Mouse (Mus musculus): Measurements from ENCODE around the gene Ttc17. TPM values are rescaled to one million over a fixed set of nuclear protein-coding genes. Genes with fewer than 3 reads are reported as not detected.
"Not testable (repeated sequence)": the region's sequence is repeated elsewhere in the genome, so short reads cannot be mapped to it uniquely, and the experiment has no call there.

Ttc17 gene
- polyA plus RNA-seq, 1 experiment from 2014 or later = 15.6 TPM

GRCm38 (mm10) chr2:94402561-94402960, 3.9 kb downstream of the Ttc17 start:
- Histone ChIP-seq H3K27me3 (no peaks in the 10 kb centered on the region), H3K4me3 (replicated peaks) (no peak overlapping the region), H3K4me1 (peaks cover 21% of the 10 kb centered on the region), H3K27ac (no peak overlapping the region), H3K9me3 (replicated peaks) (no peaks in the 10 kb centered on the region), H3K36me3 (no peaks in the 10 kb centered on the region), H3K9ac (no peak overlapping the region), H3K4me2 (no peak overlapping the region)
- no peak for ATAC-seq (replicated peaks; ENCODE audit: low FRiP score)
- 98% methylated on average over 1 of the region's 1 CpGs for WGBS

GRCm38 (mm10) chr2:94402096-94402495, 4.4 kb downstream of the Ttc17 start:
- H3K36me3 ChIP-seq = no peaks in the 10 kb centered on the region
- no peaks in the 10 kb centered on the region for H3K9me3 ChIP-seq (replicated peaks)
- no peak overlapping the region for H3K4me2 ChIP-seq
- H3K27me3 ChIP-seq = no peaks in the 10 kb centered on the region
- no peak overlapping the region for H3K4me3 ChIP-seq (replicated peaks)
- H3K4me1 ChIP-seq = peaks cover 16% of the 10 kb centered on the region
- H3K9ac ChIP-seq = no peak overlapping the region
- ATAC-seq (replicated peaks; ENCODE audit: low FRiP score) = no peak
- no peak overlapping the region for H3K27ac ChIP-seq
- WGBS = 89% methylated on average over 7 of the region's 7 CpGs

- no peak for ATAC-seq (replicated peaks; ENCODE audit: low FRiP score)
- H3K9ac ChIP-seq = no peak overlapping the region
- WGBS = 77% methylated on average over 3 of the region's 3 CpGs
Observed at GRCm38 (mm10) chr2:94401006-94401405, 5.5 kb downstream of the Ttc17 start.

DNA sequence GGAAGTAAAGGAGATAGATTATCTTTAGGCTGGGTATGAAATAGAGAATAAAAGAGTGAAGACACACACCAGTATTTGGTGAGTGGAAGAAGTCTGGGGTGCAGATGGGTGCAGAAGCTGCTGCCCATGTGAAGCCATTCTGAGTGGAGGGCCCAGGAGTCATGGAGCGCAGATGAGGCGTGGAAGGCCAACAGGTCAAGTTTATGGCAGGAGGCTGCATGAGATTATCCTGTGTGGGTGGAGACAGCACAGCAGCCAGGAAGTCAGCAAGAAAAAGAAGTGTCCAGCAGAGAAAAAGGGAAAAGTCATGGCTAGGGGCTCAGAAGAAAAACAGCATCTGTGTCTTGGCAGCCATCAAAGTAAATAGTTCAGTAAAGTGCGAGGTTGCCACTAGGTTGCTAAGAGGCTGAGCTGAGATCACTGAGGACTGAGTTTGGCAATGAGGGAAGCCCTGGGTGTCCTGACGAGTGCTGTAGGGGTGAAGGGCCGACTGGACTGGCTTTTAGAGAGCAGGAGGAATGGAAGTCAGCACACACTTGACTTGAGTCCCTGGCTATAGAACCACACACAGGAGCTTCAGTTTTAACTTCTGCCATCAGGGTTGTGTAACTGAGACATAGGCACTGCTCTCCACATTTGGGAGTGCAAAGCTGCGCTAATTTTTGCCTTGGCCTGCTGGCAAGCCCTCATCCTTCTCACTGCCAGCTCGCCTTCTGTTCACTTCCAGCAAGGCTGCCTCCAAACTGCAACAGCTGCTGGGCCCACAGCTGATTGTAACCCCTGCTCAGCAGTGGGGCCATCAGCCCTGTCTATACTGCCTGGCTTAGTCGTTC, 8.1 kb downstream of the Ttc17 start:
- Histone ChIP-seq H3K9ac (no peak overlapping the region), H3K27me3 (no peaks in the 10 kb centered on the region), H3K4me1 (0 out of 2 replicates have a peak, but pooled peaks cover 6% of the 10 kb centered on the region), H3K4me2 (no peak overlapping the region), H3K27ac (no peak overlapping the region), H3K36me3 (no peaks in the 10 kb centered on the region), H3K4me3 (replicated peaks) (no peak overlapping the region), H3K9me3 (replicated peaks) (no peaks in the 10 kb centered on the region)
- ATAC-seq (replicated peaks; ENCODE audit: low FRiP score) = no peak
- WGBS = 52% methylated on average over 8 of the region's 8 CpGs

More at GRCm38 (mm10) chr2:94401006-94401405, 5.5 kb downstream of the Ttc17 start:
- Histone ChIP-seq H3K27ac (no peak overlapping the region), H3K36me3 (no peaks in the 10 kb centered on the region), H3K9me3 (replicated peaks) (no peaks in the 10 kb centered on the region), H3K27me3 (no peaks in the 10 kb centered on the region), H3K4me1 (peaks cover 16% of the 10 kb centered on the region), H3K4me3 (replicated peaks) (no peak overlapping the region), H3K4me2 (no peak overlapping the region)

GRCm38 (mm10) chr2:94397453-94397852, 9.0 kb downstream of the Ttc17 start:
- no peak overlapping the region for H3K27ac ChIP-seq
- H3K27me3 ChIP-seq = no peaks in the 10 kb centered on the region
- 0 out of 2 replicates have a peak, but pooled peaks cover 6% of the 10 kb centered on the region for H3K36me3 ChIP-seq
- H3K9ac ChIP-seq = no peak overlapping the region
- no peak overlapping the region for H3K4me3 ChIP-seq (replicated peaks)
- 80% methylated on average over 5 of the region's 5 CpGs for WGBS
- H3K4me1 ChIP-seq = 0 out of 2 replicates have a peak, but pooled peaks cover 6% of the 10 kb centered on the region
- no peaks in the 10 kb centered on the region for H3K9me3 ChIP-seq (replicated peaks)
- no peak for ATAC-seq (replicated peaks; ENCODE audit: low FRiP score)
- no peak overlapping the region for H3K4me2 ChIP-seq

- H3K9me3 ChIP-seq (replicated peaks) = no peaks in the 10 kb centered on the region
- H3K4me1 ChIP-seq = 0 out of 2 replicates have a peak, but pooled peaks cover 6% of the 10 kb centered on the region
- no peak overlapping the region for H3K9ac ChIP-seq
- H3K4me2 ChIP-seq = no peak overlapping the region
- no peak overlapping the region for H3K4me3 ChIP-seq (replicated peaks)
- 0 out of 2 replicates have a peak, but pooled peaks cover 6% of the 10 kb centered on the region for H3K36me3 ChIP-seq
- no peaks in the 10 kb centered on the region for H3K27me3 ChIP-seq
- 77% methylated on average over 5 of the region's 5 CpGs for WGBS
- ATAC-seq (replicated peaks; ENCODE audit: low FRiP score) = no peak
- no peak overlapping the region for H3K27ac ChIP-seq
Observed at GRCm38 (mm10) chr2:94396325-94396724, 10.2 kb downstream of the Ttc17 start.

GRCm38 (mm10) chr2:94391127-94391526, 15.4 kb downstream of the Ttc17 start:
- H3K27ac ChIP-seq; H3K36me3 ChIP-seq; H3K4me1 ChIP-seq; H3K9ac ChIP-seq; H3K9me3 ChIP-seq (replicated peaks); ATAC-seq (replicated peaks; ENCODE audit: low FRiP score); H3K4me2 ChIP-seq; H3K4me3 ChIP-seq (replicated peaks); H3K27me3 ChIP-seq: not testable (repeated sequence)
- WGBS = 87% methylated on average over 12 of the region's 12 CpGs

DNA sequence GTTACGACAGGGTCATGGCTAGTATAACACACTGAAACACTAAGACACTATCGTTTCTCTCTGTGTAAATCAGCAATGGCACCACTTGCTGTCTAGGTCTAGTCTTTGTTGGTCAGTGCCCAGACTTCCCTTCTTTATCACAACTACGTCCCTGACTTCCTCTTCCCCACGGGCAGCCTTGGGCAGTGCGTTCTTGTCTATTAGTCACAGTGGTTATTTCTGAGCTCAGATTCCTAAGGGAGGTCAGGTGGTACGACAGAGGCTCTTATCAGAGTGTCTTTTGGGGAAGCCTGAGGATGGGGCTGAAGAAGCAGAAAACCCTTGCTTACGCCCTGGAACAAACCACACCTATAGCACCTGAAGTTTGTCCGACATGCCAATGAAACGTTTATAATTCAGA, 17.5 kb downstream of the Ttc17 start:
- WGBS = 76% methylated on average over 9 of the region's 9 CpGs

DNA sequence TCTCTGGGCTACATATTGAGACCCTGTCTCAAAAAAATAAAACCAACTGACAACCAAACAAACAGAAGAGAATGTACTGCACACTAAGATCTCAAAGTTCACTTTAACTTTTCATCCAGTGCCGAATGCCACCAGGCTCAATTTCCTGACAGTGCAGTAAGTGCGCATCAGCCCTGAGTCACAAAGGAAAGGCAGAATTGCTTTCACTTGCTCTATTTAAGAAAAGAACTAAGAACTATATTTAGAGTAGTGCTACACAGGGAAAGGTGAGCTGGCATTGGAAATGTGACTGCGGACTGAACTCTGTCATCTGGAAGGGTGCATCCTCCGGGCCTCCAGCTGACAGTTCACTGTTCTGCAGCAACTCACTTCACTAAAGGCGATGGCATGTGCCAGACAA, 18.6 kb downstream of the Ttc17 start:
- Histone ChIP-seq H3K4me3 (replicated peaks) (no peak overlapping the region), H3K4me1 (no peaks in the 10 kb centered on the region), H3K9ac (no peak overlapping the region), H3K9me3 (replicated peaks) (no peaks in the 10 kb centered on the region), H3K4me2 (no peak overlapping the region), H3K36me3 (peaks cover 29% of the 10 kb centered on the region), H3K27me3 (no peaks in the 10 kb centered on the region), H3K27ac (no peak overlapping the region)
- WGBS = 88% methylated on average over 5 of the region's 5 CpGs
- ATAC-seq (replicated peaks; ENCODE audit: low FRiP score) = no peak

More for the DNA sequence above, 17.5 kb downstream of the Ttc17 start:
- H3K9me3 ChIP-seq (replicated peaks) = no peaks in the 10 kb centered on the region
- peaks cover 22% of the 10 kb centered on the region; the same call in 1 of the 2 replicates for H3K36me3 ChIP-seq
- ATAC-seq (replicated peaks; ENCODE audit: low FRiP score) = no peak
- H3K27ac ChIP-seq = no peak overlapping the region
- no peak overlapping the region for H3K4me3 ChIP-seq (replicated peaks)
- H3K4me2 ChIP-seq = no peak overlapping the region
- no peaks in the 10 kb centered on the region for H3K27me3 ChIP-seq
- H3K9ac ChIP-seq = no peak overlapping the region
- H3K4me1 ChIP-seq = no peaks in the 10 kb centered on the region

GRCm38 (mm10) chr2:94384483-94384882, 22.0 kb downstream of the Ttc17 start:
- not testable (repeated sequence) for H3K4me1 ChIP-seq; H3K27me3 ChIP-seq; H3K27ac ChIP-seq; H3K4me3 ChIP-seq (replicated peaks); H3K9ac ChIP-seq; ATAC-seq (replicated peaks; ENCODE audit: low FRiP score); H3K9me3 ChIP-seq (replicated peaks); H3K4me2 ChIP-seq
- 96% methylated on average over 10 of the region's 10 CpGs for WGBS
- peaks cover 36% of the 10 kb centered on the region for H3K36me3 ChIP-seq

DNA sequence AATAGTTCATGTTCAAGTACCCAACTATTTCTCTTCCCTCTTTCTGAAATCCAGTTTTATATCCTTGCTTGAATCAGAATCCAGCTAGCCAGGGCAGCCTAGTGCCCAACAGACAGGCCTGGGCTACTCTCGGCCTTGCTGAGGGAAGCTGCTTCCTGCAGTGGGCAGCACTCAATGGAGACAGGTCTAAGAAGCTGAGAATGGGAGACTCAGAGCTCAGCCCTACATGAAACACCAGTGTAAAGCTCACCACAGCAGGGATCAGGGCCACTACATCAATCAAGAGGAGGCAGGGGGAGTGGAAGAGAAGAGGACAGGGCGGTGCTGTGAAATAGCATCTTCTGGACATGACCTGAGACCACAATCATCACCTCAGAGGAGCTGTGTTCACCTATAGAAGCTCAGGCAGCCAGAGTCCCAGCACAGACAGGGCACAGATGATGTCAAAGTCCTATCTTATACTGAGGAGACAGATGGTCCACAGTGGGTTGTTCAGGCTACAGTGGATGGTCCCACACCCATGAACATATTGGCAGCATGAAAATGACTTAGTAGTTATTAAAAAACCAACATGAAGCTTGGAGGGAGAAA, 25.3 kb downstream of the Ttc17 start:
- Histone ChIP-seq H3K9me3 (replicated peaks) (no peaks in the 10 kb centered on the region), H3K4me2 (no peak overlapping the region), H3K27me3 (no peaks in the 10 kb centered on the region), H3K4me3 (replicated peaks) (no peak overlapping the region), H3K4me1 (no peaks in the 10 kb centered on the region), H3K9ac (no peak overlapping the region), H3K27ac (no peak overlapping the region), H3K36me3 (peaks cover 55% of the 10 kb centered on the region)
- ATAC-seq (replicated peaks; ENCODE audit: low FRiP score) = no peak
- WGBS = 87% methylated on average over 2 of the region's 2 CpGs

DNA sequence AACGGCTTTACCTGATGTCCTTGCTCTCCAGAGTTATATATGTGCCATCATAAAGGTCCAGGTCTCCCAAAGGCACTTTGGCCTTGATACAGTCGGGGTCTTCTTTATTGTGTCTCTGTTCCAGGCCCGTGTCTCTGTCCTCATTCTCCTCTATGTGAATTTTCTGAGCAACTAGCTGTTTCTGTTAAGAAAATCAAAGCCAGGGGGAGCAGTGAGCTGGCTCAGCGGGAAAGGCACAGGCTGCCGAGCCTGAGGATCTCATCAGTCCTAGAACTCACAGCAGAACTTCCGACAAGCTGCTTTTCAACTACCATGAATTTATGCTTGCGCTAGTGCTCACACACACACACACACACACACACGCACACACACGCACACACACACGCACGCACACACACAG, 27.8 kb downstream of the Ttc17 start:
- 80% methylated on average over 11 of the region's 11 CpGs for WGBS
- H3K36me3 ChIP-seq = peaks cover 61% of the 10 kb centered on the region
- no peak overlapping the region for H3K27ac ChIP-seq
- ATAC-seq (replicated peaks; ENCODE audit: low FRiP score) = no peak
- no peak overlapping the region for H3K4me3 ChIP-seq (replicated peaks)
- no peaks in the 10 kb centered on the region for H3K9me3 ChIP-seq (replicated peaks)
- H3K27me3 ChIP-seq = no peaks in the 10 kb centered on the region
- no peak overlapping the region for H3K9ac ChIP-seq
- H3K4me2 ChIP-seq = no peak overlapping the region
- H3K4me1 ChIP-seq = no peaks in the 10 kb centered on the region

Measured in kidney, embryonic 15.5 days (tissue).